Mouse (Mus musculus) spleen, adult 18-20 months (tissue): Measurements from ENCODE around the gene Nsun4.

Source experiments
- DNase-seq, 2 experiments: peaks; one replicate each; pipeline ENCODE4 v3.0.0; 2022; ENCODE audit warnings: mixed read lengths in 2 of 2

Gene Nsun4

GRCm38 (mm10) chr4:116046604-116047003 lies 7.1 kb downstream of the Nsun4 start:
- no peak for DNase-seq

DNA sequence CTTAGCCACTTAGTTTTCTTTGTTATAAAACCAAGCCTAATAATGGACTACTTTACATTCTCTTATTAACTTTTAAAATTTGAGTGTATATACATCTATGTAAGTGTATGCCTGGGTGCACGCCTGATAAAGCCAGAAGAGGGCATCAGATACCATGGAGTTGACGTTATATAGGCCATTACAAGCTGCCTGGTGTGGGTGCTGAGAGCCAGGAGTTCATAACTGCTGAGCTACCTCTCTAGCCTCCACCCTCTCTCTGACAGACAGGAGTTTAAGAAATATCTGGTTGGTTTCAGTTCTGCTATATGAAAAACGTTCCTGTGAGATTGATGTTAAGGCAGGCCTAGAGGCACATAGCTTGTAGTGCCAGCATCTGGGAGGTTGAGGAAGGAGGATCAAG lies 11.5 kb downstream of the Nsun4 start:
- DNase-seq: no peak

DNA sequence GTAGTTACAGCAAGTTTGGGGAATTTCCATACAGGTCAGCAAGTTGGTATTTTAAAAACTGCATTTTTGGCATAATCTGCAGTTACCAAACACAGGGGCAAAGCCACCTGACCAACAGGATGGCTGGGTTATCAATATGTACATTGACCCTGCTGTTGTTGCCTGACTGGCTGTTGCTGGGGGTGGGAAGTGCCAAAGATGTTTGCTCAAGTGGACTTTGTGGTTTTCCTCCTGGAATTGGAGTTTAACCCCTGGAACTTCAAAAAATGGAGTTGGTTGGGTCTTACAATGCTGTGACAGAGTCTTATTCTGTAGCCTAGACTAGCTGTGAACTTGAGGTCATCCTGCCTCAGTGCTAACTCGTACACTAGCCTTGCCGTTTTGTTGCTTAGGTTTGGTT lies 13.2 kb downstream of the Nsun4 start:
- DNase-seq: no peak

GRCm38 (mm10) chr4:116033374-116033773 lies 20.3 kb downstream of the Nsun4 start:
- DNase-seq: no peak

DNA sequence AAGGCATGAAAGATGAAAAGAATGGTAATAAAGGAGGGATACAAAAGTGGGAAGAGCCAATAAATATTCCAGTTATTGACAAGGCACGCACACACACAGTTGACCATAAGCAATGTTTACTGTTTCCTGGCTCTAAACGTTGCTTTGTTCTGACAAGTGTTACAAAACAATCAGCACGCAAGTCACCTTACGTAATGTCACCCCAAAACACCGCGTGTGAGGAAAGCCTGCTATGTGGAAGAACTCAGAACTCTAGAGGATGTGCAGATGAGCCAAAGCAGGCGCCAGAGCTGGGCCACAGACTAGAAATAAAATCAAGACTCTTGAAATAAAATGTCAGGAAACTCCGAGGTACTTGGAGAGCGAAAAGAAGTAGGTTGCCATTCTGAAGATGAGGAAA lies 20.8 kb downstream of the Nsun4 start:
- no peak for DNase-seq

DNA sequence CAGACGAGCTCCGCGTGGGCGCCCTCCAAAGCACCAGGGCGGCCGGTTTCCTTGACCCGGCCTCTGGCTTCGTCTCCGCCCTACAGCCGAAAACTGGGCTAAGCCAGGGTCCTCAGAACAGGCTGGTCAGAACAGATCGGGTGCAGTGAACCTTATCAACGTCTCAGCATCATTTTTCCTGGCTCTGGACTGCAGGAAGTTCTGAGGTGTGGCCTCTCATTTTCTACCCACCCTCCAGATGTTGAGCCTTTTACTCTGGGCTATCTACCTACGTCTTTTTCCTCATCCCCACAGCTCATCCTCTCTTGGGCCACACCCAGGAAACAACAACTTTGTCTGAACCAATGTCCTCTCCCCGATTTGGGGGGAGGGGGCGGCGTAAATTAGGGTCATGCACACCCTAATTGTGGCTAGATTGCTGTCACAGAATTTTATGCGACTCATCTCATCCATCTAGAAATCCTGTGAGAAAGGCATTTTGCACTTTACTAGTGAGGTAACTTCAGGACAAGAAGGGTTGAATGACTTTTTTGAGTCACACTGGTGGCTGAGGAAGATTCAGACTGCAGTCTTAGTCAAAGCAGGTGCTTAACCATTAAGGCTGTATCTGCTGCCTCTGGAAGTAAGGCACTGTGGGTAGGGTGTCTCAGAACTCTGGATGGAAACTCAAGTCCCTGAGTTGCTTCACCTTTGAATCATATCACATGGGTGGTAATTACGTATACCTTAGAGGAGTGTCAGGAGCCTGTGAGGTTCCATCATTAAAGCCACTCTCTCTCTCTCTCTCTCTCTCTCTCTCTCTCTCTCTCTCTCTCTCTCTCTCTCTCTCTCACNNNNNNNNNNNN lies 35.6 kb downstream of the Nsun4 start, which contains the start of gene Faah:
Faah (minus strand) TSS at position 25 of the 845 bp plus-strand sequence.
- no peak for DNase-seq

DNA sequence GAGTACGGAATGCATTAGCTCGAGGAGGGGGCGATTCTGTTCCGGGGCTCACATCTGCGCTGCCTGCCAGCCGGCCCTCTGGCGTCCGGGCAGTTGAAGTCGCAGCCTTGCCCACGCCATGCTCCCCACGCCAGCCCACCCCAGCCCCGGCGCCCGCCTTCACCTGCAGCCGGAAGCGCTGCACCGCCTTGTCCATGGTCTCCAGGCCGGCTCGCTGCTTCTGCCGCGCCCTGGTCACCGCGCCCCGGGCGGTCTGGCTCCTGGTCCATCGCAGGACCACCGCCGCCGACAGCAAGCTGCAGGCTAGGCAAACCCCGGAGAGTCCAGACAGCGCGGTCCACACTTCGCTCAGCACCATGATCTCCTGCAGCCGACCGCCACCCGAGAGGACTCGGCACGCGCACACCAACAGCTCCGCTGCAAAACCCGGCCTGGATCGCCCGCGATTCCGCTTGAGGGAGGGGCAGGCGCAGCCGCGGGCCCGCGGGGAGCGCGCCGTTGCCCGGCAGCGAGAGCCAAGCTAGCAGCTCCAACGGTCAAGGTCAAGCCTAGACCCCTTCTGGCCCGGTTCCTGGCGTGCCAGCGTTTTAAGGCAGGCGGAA lies 36.3 kb downstream of the Nsun4 start:
- DNase-seq: peak; percentile 46 to 67

GRCm38 (mm10) chr4:116016862-116017299 lies 36.8 kb downstream of the Nsun4 start:
- DNase-seq: no peak

GRCm38 (mm10) chr4:116016396-116016795 lies 37.3 kb downstream of the Nsun4 start:
- no peak for DNase-seq

- no peak for DNase-seq
Measured at GRCm38 (mm10) chr4:116015996-116016395, 37.7 kb downstream of the Nsun4 start.

DNA sequence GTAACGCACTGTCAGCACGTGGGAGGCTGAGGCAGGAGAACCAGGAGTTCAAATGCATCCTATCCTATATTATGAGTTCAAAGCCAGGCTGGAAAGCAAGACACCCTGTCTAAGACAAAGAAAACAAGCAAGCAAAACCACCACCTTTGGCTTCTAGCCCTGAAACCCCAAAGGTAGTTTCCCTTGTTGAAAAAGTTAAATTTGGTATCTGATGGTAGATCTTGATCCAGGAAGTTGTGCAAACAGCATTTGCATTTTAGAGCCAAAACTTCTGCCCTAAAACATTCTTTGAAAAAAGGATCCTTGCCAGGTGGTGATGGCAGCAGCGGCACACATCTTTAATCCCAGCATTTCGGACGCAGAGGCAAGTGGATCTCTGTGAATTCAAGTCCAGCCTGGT lies 38.2 kb downstream of the Nsun4 start:
- no peak for DNase-seq

GRCm38 (mm10) chr4:116010186-116010585 lies 43.5 kb downstream of the Nsun4 start:
- no peak for DNase-seq

DNA sequence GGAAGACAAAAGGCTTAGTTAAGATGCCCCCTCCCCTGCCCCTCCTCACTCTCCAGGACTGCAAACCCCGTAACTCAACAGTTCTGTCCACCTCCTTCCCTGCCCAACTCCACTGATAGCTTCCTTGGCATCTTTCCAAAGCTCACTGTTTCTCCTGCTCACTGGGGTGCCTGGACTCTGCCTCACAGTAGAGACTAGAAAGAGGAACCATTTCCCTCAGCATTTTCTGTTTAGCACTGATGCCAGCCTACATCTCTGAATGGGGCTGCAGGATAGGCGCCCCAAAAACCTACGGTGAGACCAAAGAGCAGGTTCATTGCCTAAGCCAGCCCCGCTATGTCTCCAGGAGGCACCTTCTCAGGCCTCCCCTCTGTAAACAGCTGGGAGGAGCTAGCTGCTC lies 52.5 kb downstream of the Nsun4 start:
- no peak for DNase-seq

- no peak for DNase-seq
Measured at GRCm38 (mm10) chr4:116000671-116001070, 53.0 kb downstream of the Nsun4 start.

DNA sequence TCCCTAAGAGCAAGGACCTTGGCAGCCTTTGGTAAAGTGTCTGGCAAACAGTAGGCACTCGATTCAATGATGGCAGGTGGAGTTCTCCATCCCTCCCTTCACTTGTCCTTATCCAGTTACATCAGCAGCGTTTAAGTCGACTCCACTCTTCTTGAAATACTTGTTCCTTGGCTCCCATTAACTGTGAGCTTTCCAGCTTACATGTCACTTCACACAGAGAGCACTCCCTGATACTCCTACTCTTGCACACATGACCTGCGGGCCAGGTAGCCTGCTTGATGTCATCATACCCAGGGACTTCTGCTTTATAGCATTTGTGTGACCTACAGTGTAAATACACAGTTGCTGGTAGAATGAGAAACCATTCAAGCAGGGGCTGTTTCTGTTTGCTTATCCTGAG lies 56.9 kb downstream of the Nsun4 start:
- DNase-seq: no peak

DNA sequence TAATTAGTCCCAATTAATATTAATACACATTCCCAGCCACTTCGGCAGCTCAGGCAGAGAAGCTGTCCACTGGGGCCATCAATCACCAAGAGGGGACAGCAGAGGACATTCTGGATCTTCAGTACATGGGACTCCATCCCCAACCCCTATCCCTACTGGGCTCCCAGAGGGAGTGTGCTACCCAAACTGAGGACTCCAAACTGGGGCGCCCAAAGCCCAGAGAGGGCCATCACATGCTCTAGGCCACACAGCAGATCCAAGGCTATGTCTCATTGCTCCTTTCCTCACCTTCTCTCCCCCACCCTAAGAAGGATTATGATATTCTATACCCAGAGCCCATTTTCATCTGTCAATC lies 58.3 kb downstream of the Nsun4 start:
- DNase-seq: no peak

DNA sequence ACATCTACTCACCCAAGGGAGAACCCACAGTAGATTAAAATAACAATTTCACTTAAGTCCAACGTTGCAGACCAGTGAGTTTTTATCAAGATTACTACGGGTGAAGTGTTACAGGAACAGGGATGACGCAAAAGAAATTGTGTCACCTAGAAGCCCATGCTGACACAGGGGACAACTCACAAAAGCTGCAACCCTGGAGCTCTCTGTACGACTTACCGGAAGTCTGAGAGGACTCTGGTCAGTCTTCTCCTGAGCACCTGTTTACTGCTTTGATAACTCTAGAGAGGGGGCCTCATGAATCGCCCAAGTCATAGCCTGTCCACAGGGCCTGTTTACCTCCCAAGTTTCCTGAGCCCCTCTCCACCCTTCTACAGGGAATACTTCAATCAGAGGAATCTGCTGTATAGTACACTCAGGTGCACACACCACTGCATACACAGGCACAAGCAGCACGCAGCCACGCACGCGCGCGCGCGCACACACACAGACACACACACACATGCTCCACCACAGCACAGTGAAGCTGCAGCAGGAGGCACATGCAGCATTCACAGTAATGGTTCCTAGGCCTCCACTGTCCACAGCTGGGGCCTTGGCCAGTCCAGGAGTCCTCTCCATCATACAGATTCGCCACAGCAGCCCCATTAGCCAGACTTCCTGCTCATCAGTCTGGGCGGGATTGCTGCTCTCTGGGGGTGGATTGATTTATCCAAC lies 58.9 kb downstream of the Nsun4 start:
- no peak for DNase-seq

- no peak for DNase-seq
Measured at GRCm38 (mm10) chr4:115989382-115989781, 64.3 kb downstream of the Nsun4 start.

GRCm38 (mm10) chr4:115987858-115988530 lies 65.7 kb downstream of the Nsun4 start:
- DNase-seq: no peak

DNA sequence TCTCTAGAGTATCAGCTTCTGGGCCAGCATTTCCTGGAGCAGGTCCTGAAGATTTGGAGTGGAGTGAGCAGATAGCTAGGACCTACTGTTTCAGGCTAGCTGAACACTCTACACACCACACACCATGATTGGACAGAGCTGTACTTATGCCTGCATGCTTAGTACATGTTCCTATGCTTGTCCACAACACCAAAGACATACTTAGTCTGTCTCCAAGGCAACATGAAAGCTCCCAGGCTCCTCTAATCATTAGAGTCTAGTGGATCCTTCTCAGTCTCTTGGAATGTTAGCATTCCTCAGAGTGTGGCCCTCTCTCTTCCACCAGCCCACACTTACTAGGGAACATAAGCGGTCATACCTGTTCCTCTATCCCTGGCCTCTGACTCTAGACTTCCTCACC lies 66.2 kb downstream of the Nsun4 start:
- no peak for DNase-seq

DNA sequence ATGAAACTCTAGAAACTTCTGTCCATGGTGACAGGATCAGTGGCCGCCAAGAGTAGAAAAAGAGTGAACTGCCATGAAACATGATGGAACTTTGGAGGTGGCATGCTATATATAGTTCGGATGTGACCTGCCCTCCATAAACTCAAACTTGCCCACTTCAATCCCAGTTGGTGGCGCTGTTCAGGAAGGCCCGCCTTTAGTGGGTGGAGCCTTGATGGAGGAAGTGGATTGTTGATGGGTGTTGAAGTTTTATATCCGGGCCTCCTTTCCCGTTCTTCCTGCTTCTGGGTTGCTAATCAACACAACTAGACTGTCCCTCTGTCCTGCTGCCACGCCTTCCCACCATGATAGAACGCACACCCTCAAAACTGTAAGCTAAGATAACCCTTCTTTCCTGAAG lies 68.7 kb downstream of the Nsun4 start:
- no peak for DNase-seq

GRCm38 (mm10) chr4:115984111-115984510 lies 69.6 kb downstream of the Nsun4 start:
- DNase-seq: peak; percentile 48 to 82
